Mouse (Mus musculus) CH12.LX (cell line): ENCODE data around the gene Npl.

ENCODE experiments used
- CTCF ChIP-seq, 2 experiments: IDR thresholded peaks in 1 of 2; conservative IDR thresholded peaks in 1 of 2; 2 replicates each; pipeline ENCODE4 v1.5.1; 2011 to 2012; ENCODE audit warnings: low read depth in 2 of 2, low read length in 2 of 2, improper control_type of control experiment in 1 of 2, inconsistent platforms in 1 of 2, mild to moderate bottlenecking in 1 of 2, moderate library complexity in 1 of 2
- GABPA ChIP-seq: IDR thresholded peaks from 2 replicates; pipeline ENCODE4 v1.6.1; 2012; ENCODE audit warnings: low read depth, low read length, improper control_type of control experiment, inconsistent platforms; ENCODE audit not compliant: insufficient replicate concordance
- JUND ChIP-seq: conservative IDR thresholded peaks from 2 replicates; pipeline ENCODE4 v1.6.1; 2011; ENCODE audit warnings: low read depth, low read length, improper control_type of control experiment
- MAZ ChIP-seq: IDR thresholded peaks from 2 replicates; pipeline ENCODE4 v1.6.1; 2012; ENCODE audit warnings: low read depth, mild to moderate bottlenecking, inconsistent platforms, low read length, improper control_type of control experiment, moderate library complexity
- PAX5 ChIP-seq: IDR thresholded peaks from 2 replicates; pipeline ENCODE4 v1.6.1; 2012; ENCODE audit warnings: low read length, inconsistent platforms, mixed read lengths
- POLR2A ChIP-seq: IDR thresholded peaks from 2 replicates; pipeline ENCODE4 v1.6.1; 2011; ENCODE audit warnings: low read depth, mild to moderate bottlenecking, improper control_type of control experiment, low read length
- TBP ChIP-seq: conservative IDR thresholded peaks from 2 replicates; pipeline ENCODE4 v1.6.1; 2011; ENCODE audit warnings: low read depth, low read length, improper control_type of control experiment

GRCm38 (mm10) chr1:153493338-153493737 lies 56.5 kb downstream of the Npl start:
- TF ChIP-seq CTCF (conservative IDR thresholded peaks at IDR 0.05 in 1 of 2, IDR thresholded peaks at IDR 0.05 in 1 of 2; ENCODE audit: low read depth in 2 of 2, low read length in 2 of 2) (no peak), GABPA (no peak), TBP (no peak), MAZ (no peak), JUND (no peak), POLR2A (no peak), PAX5 (no peak)
